Mouse (Mus musculus): ENCODE results near the gene Gm13119. TPM values are rescaled to one million over a fixed set of nuclear protein-coding genes. Genes with fewer than 3 reads are reported as not detected.

Gm13119 gene
- not detected for polyA plus RNA-seq (2015; fragmentation: Illumina TruSeq; extraction: RNeasy Lipid Tissue Mini Kit (QIAGEN cat#74804); ENCODE audit: insufficient read depth, low read depth, low replicate concordance)

GRCm38 (mm10) chr4:144357642-144358041, at the start of gene Gm13119:
TSS of gene Gm13119 (plus strand) at chr4:144357942.

GRCm38 (mm10) chr4:144329949-144330348, 27.8 kb upstream of the Gm13119 start, which contains the start of gene Gm13128:
TSS of gene Gm13128 (plus strand) at chr4:144330249.

GRCm38 (mm10) chr4:144377911-144378310, 20.2 kb downstream of the Gm13119 start, which contains the start of gene Pramef20:
TSS of gene Pramef20 (minus strand) at chr4:144377933.

GRCm38 (mm10) chr4:144408290-144408689, 50.5 kb downstream of the Gm13119 start, which contains the start of gene Pramef12:
TSS of gene Pramef12 (minus strand) at chr4:144408464.

Other genes with a start within 250 kb of the Gm13119 start
- not detected for gene Oog3, start 195.3 kb upstream of the Gm13119 start, polyA plus RNA-seq (2015; fragmentation: Illumina TruSeq; extraction: RNeasy Lipid Tissue Mini Kit (QIAGEN cat#74804); ENCODE audit: insufficient read depth, low read depth, low replicate concordance)
- gene Oog2, start 167.2 kb upstream of the Gm13119 start, polyA plus RNA-seq (2015; fragmentation: Illumina TruSeq; extraction: RNeasy Lipid Tissue Mini Kit (QIAGEN cat#74804); ENCODE audit: insufficient read depth, low read depth, low replicate concordance), result not detected
- not detected for gene C87977, start 144.6 kb upstream of the Gm13119 start, polyA plus RNA-seq (2015; fragmentation: Illumina TruSeq; extraction: RNeasy Lipid Tissue Mini Kit (QIAGEN cat#74804); ENCODE audit: insufficient read depth, low read depth, low replicate concordance)
- not detected for gene Pramel5, start 77.5 kb upstream of the Gm13119 start, polyA plus RNA-seq (2015; fragmentation: Illumina TruSeq; extraction: RNeasy Lipid Tissue Mini Kit (QIAGEN cat#74804); ENCODE audit: insufficient read depth, low read depth, low replicate concordance)
- gene Gm13128, start 27.7 kb upstream of the Gm13119 start, polyA plus RNA-seq (2015; fragmentation: Illumina TruSeq; extraction: RNeasy Lipid Tissue Mini Kit (QIAGEN cat#74804); ENCODE audit: insufficient read depth, low read depth, low replicate concordance), result not detected
- gene Pramef20, start 20.0 kb downstream of the Gm13119 start, polyA plus RNA-seq (2015; fragmentation: Illumina TruSeq; extraction: RNeasy Lipid Tissue Mini Kit (QIAGEN cat#74804); ENCODE audit: insufficient read depth, low read depth, low replicate concordance), result not detected
- gene Pramef12, start 50.5 kb downstream of the Gm13119 start, polyA plus RNA-seq (2015; fragmentation: Illumina TruSeq; extraction: RNeasy Lipid Tissue Mini Kit (QIAGEN cat#74804); ENCODE audit: insufficient read depth, low read depth, low replicate concordance), result not detected
- not detected for gene 1700012P22Rik, start 80.8 kb downstream of the Gm13119 start, polyA plus RNA-seq (2015; fragmentation: Illumina TruSeq; extraction: RNeasy Lipid Tissue Mini Kit (QIAGEN cat#74804); ENCODE audit: insufficient read depth, low read depth, low replicate concordance)
- not detected for gene Gm9944, start 95.4 kb downstream of the Gm13119 start, polyA plus RNA-seq (2015; fragmentation: Illumina TruSeq; extraction: RNeasy Lipid Tissue Mini Kit (QIAGEN cat#74804); ENCODE audit: insufficient read depth, low read depth, low replicate concordance)
- not detected for gene Aadacl3, start 105.8 kb downstream of the Gm13119 start, polyA plus RNA-seq (2015; fragmentation: Illumina TruSeq; extraction: RNeasy Lipid Tissue Mini Kit (QIAGEN cat#74804); ENCODE audit: insufficient read depth, low read depth, low replicate concordance)
- not detected for gene 9430007A20Rik, start 161.9 kb downstream of the Gm13119 start, polyA plus RNA-seq (2015; fragmentation: Illumina TruSeq; extraction: RNeasy Lipid Tissue Mini Kit (QIAGEN cat#74804); ENCODE audit: insufficient read depth, low read depth, low replicate concordance)
- gene Gm13124, start 207.2 kb downstream of the Gm13119 start, polyA plus RNA-seq (2015; fragmentation: Illumina TruSeq; extraction: RNeasy Lipid Tissue Mini Kit (QIAGEN cat#74804); ENCODE audit: insufficient read depth, low read depth, low replicate concordance), result not detected

Data from pancreas, adult 10 weeks (tissue).